Mouse (Mus musculus): Measurements from ENCODE around the gene Gata3. TPM values are rescaled to one million over a fixed set of nuclear protein-coding genes. Genes with fewer than 3 reads are reported as not detected.
A peak's percentile ranks its signal among the peaks of the same experiment; 100 is the strongest.

The Gata3 gene
- polyA plus RNA-seq, 2 experiments = 6.9 to 29.4 TPM

- Histone ChIP-seq H3K27me3 (ENCODE audit: control insufficient read depth, insufficient read depth, low read length) (peaks cover 94% of the 10 kb centered on the region), H3K36me3 (ENCODE audit: control insufficient read depth, insufficient read depth, low read length) (no peaks in the 10 kb centered on the region), H3K27ac (replicated peaks; ENCODE audit: low read depth, low read length) (no peak overlapping the region), H3K4me3 (replicated peaks; ENCODE audit: low read length) (no peak overlapping the region), H3K9ac (ENCODE audit: low read depth, low read length, severe bottlenecking) (no peak overlapping the region), H3K4me2 (replicated peaks; ENCODE audit: low read depth, low read length, severe bottlenecking) (no peak overlapping the region), H3K9me3 (ENCODE audit: control insufficient read depth, low read length) (no peaks in the 10 kb centered on the region), H3K4me1 (ENCODE audit: control insufficient read depth, insufficient read depth, low read length) (peaks cover 13% of the 10 kb centered on the region)
- DNase-seq (ENCODE audit: low spot score) = no peak
- no peak for ATAC-seq (ENCODE audit: low FRiP score, low read depth)
- no peak for TF ChIP-seq POLR2A (IDR thresholded peaks at IDR 0.05; ENCODE audit: borderline replicate concordance, extremely low read depth, insufficient read depth, insufficient read length)
- WGBS = 5% methylated on average over 14 of the region's 14 CpGs
Observed at GRCm38 (mm10) chr2:9885217-9885770, 4.5 kb downstream of the Gata3 start.

GRCm38 (mm10) chr2:9884533-9885216 lies 5.2 kb downstream of the Gata3 start:
- Histone ChIP-seq H3K36me3 (ENCODE audit: control insufficient read depth, insufficient read depth, low read length) (no peaks in the 10 kb centered on the region), H3K4me2 (replicated peaks; ENCODE audit: low read depth, low read length, severe bottlenecking) (0 out of 2 replicates have a peak overlapping the region, but pooled peaks have one; percentile 10), H3K27ac (replicated peaks; ENCODE audit: low read depth, low read length) (no peak overlapping the region), H3K9ac (ENCODE audit: low read depth, low read length, severe bottlenecking) (no peak overlapping the region), H3K27me3 (ENCODE audit: control insufficient read depth, insufficient read depth, low read length) (peaks cover 94% of the 10 kb centered on the region), H3K4me3 (replicated peaks; ENCODE audit: low read length) (no peak overlapping the region), H3K4me1 (ENCODE audit: control insufficient read depth, insufficient read depth, low read length) (peaks cover 11% of the 10 kb centered on the region), H3K9me3 (ENCODE audit: control insufficient read depth, low read length) (no peaks in the 10 kb centered on the region)
- 6% methylated on average over 15 of the region's 15 CpGs for WGBS
- no peak for TF ChIP-seq POLR2A (IDR thresholded peaks at IDR 0.05; ENCODE audit: borderline replicate concordance, extremely low read depth, insufficient read depth, insufficient read length)
- DNase-seq (ENCODE audit: low spot score) = no peak
- no peak for ATAC-seq (ENCODE audit: low FRiP score, low read depth)

GRCm38 (mm10) chr2:9883803-9884532 lies 5.9 kb downstream of the Gata3 start:
- H3K27me3 ChIP-seq (ENCODE audit: control insufficient read depth, insufficient read depth, low read length) = peaks cover 93% of the 10 kb centered on the region
- H3K4me1 ChIP-seq (ENCODE audit: control insufficient read depth, insufficient read depth, low read length) = peaks cover 13% of the 10 kb centered on the region
- no peak overlapping the region for H3K27ac ChIP-seq (replicated peaks; ENCODE audit: low read depth, low read length)
- ATAC-seq (ENCODE audit: low FRiP score, low read depth) = no peak
- TF ChIP-seq POLR2A (IDR thresholded peaks at IDR 0.05; ENCODE audit: borderline replicate concordance, extremely low read depth, insufficient read depth, insufficient read length) = no peak
- under 1% methylated on average over 27 of the region's 27 CpGs for WGBS
- no peaks in the 10 kb centered on the region for H3K36me3 ChIP-seq (ENCODE audit: control insufficient read depth, insufficient read depth, low read length)
- no peaks in the 10 kb centered on the region for H3K9me3 ChIP-seq (ENCODE audit: control insufficient read depth, low read length)
- DNase-seq (ENCODE audit: low spot score) = no peak
- H3K4me3 ChIP-seq (replicated peaks; ENCODE audit: low read length) = peak overlapping the region; percentile 28; the same call in 1 of the 2 replicates
- H3K4me2 ChIP-seq (replicated peaks; ENCODE audit: low read depth, low read length, severe bottlenecking) = 0 out of 2 replicates have a peak overlapping the region, but pooled peaks have one; percentile 10
- no peak overlapping the region for H3K9ac ChIP-seq (ENCODE audit: low read depth, low read length, severe bottlenecking)

- peak overlapping the region; percentile 28 for H3K4me3 ChIP-seq (replicated peaks; ENCODE audit: low read length)
- TF ChIP-seq POLR2A (IDR thresholded peaks at IDR 0.05; ENCODE audit: borderline replicate concordance, extremely low read depth, insufficient read depth, insufficient read length) = no peak
- no peaks in the 10 kb centered on the region for H3K36me3 ChIP-seq (ENCODE audit: control insufficient read depth, insufficient read depth, low read length)
- no peak overlapping the region for H3K27ac ChIP-seq (replicated peaks; ENCODE audit: low read depth, low read length)
- WGBS = under 1% methylated on average over 43 of the region's 43 CpGs
- no peak overlapping the region for H3K9ac ChIP-seq (ENCODE audit: low read depth, low read length, severe bottlenecking)
- DNase-seq (ENCODE audit: low spot score) (no peak), ATAC-seq (ENCODE audit: low FRiP score, low read depth) (no peak)
- peak overlapping the region; percentile 57 for H3K4me2 ChIP-seq (replicated peaks; ENCODE audit: low read depth, low read length, severe bottlenecking)
- peaks cover 17% of the 10 kb centered on the region for H3K4me1 ChIP-seq (ENCODE audit: control insufficient read depth, insufficient read depth, low read length)
- H3K27me3 ChIP-seq (ENCODE audit: control insufficient read depth, insufficient read depth, low read length) = peaks cover 85% of the 10 kb centered on the region
- no peaks in the 10 kb centered on the region for H3K9me3 ChIP-seq (ENCODE audit: control insufficient read depth, low read length)
Observed at GRCm38 (mm10) chr2:9882926-9883802, 6.7 kb downstream of the Gata3 start.
